Mouse (Mus musculus): Measurements from ENCODE around the gene Zhx3. TPM values are rescaled to one million over a fixed set of nuclear protein-coding genes. Genes with fewer than 3 reads are reported as not detected.

The Zhx3 gene
- total RNA-seq, 1 experiment: 1.3 TPM

DNA sequence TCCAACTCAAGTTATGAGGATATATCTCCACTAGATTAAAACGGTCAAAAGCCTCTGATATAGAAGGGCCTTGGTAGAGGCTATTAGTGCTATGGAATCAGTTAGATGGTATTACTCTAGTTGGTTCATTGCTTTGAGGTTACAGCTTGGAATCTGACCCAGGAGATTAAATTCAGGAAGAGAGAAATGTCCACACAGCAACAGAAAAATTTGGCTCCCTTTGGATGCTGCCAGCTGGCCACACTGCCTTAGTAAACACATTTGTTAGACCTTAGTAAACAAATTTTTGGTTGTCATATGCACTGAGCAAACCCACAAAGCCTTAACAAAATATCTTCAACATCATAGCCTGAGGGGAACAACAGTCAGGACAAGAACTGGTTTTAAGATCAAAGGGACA is 62.0 kb downstream of the Zhx3 start:
- no peak overlapping the region for H3K9ac ChIP-seq (ENCODE audit: insufficient read depth, low read depth, low read length, poor library complexity, severe bottlenecking)
- TF ChIP-seq CHD2 (IDR thresholded peaks at IDR 0.05; ENCODE audit: low read depth, low read length) (no peak), ZNF384 (IDR thresholded peaks at IDR 0.05; ENCODE audit: low read depth, low read length) (no peak), ZC3H11A (IDR thresholded peaks at IDR 0.05; ENCODE audit: borderline replicate concordance, low read depth, low read length) (no peak), HCFC1 (IDR thresholded peaks at IDR 0.05; ENCODE audit: borderline replicate concordance, insufficient read depth, low read length) (no peak), MAFK (IDR thresholded peaks at IDR 0.05; ENCODE audit: insufficient read depth, low read depth, low read length) (no peak)
- DNase-seq (ENCODE audit: low read depth, low spot score): no peak
- in situ Hi-C loops (cut with MboI; ENCODE audit: low sequenced_read_pairs in 2 of 2, unreplicated experiment in 2 of 2): no loop called here
- H3K4me1 ChIP-seq (ENCODE audit: control insufficient read depth in 2 of 2, insufficient read depth in 2 of 2, low read length in 2 of 2, poor library complexity in 1 of 2): no peaks in the 10 kb centered on the region
- H3K27ac ChIP-seq (ENCODE audit: insufficient read depth, low read depth, low read length, poor library complexity, severe bottlenecking): no peak overlapping the region
- no peaks in the 10 kb centered on the region for H3K36me3 ChIP-seq (ENCODE audit: control insufficient read depth, insufficient read depth, low read length, poor library complexity, severe bottlenecking)
- no peak overlapping the region for H3K4me3 ChIP-seq (ENCODE audit: insufficient read depth in 1 of 2, low read depth in 1 of 2, low read length in 2 of 2, poor library complexity in 1 of 2, severe bottlenecking in 1 of 2)
- no peaks in the 10 kb centered on the region for H3K9me3 ChIP-seq (ENCODE audit: control insufficient read depth, insufficient read depth, low read depth, low read length)

DNA sequence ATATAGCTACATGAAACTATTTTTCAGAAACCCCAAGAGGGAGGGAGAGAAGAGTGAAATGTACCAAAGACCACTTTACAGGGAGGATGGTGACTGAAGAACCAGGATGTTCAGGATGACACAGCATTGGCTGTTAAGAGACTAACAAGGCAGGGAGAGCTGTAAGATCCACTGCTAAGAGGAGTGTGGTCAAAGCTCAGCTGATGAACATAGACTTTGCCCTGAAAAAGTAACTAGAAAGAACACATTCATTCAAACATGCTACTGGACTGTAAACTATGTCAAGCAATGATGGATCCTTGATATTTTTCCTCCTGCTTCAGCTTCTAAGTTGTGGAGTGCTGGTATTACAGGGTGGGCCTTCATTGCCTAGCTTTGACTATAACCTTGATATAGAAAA is 62.4 kb downstream of the Zhx3 start:
- no peak for DNase-seq (ENCODE audit: low read depth, low spot score)
- in situ Hi-C loops (cut with MboI; ENCODE audit: low sequenced_read_pairs in 2 of 2, unreplicated experiment in 2 of 2): no loop called here
- H3K4me3 ChIP-seq (ENCODE audit: insufficient read depth in 1 of 2, low read depth in 1 of 2, low read length in 2 of 2, poor library complexity in 1 of 2, severe bottlenecking in 1 of 2): no peak overlapping the region
- H3K9ac ChIP-seq (ENCODE audit: insufficient read depth, low read depth, low read length, poor library complexity, severe bottlenecking): no peak overlapping the region
- H3K4me1 ChIP-seq (ENCODE audit: control insufficient read depth in 2 of 2, insufficient read depth in 2 of 2, low read length in 2 of 2, poor library complexity in 1 of 2): no peaks in the 10 kb centered on the region
- H3K36me3 ChIP-seq (ENCODE audit: control insufficient read depth, insufficient read depth, low read length, poor library complexity, severe bottlenecking): no peaks in the 10 kb centered on the region
- H3K9me3 ChIP-seq (ENCODE audit: control insufficient read depth, insufficient read depth, low read depth, low read length): no peaks in the 10 kb centered on the region
- no peak overlapping the region for H3K27ac ChIP-seq (ENCODE audit: insufficient read depth, low read depth, low read length, poor library complexity, severe bottlenecking)
- TF ChIP-seq ZNF384 (IDR thresholded peaks at IDR 0.05; ENCODE audit: low read depth, low read length): no peak
- no peak for TF ChIP-seq ZC3H11A (IDR thresholded peaks at IDR 0.05; ENCODE audit: borderline replicate concordance, low read depth, low read length)
- no peak for TF ChIP-seq CHD2 (IDR thresholded peaks at IDR 0.05; ENCODE audit: low read depth, low read length)
- no peak for TF ChIP-seq HCFC1 (IDR thresholded peaks at IDR 0.05; ENCODE audit: borderline replicate concordance, insufficient read depth, low read length)
- TF ChIP-seq MAFK (IDR thresholded peaks at IDR 0.05; ENCODE audit: insufficient read depth, low read depth, low read length): no peak

DNA sequence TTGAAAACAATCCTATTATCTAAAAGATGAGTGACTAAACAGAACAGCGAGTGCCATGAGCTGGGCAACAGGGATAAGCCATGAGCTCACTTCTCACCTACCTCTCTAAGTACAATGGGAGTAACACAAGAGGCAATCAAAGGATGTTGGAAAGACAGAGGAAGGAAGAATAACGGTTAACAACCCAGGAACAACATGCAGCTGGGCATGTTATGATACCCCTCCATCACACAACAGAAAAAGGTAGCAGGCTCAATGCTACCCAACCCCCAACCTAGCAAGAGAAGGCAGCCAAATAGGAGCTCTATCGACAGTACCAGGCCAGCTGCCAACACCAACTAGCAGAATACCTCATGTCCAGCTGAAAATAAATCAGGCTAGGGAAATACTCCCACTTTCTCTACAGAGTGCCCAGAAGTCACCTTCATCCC is 66.7 kb downstream of the Zhx3 start:
- Histone ChIP-seq H3K9ac (ENCODE audit: insufficient read depth, low read depth, low read length, poor library complexity, severe bottlenecking) (no peak overlapping the region), H3K27ac (ENCODE audit: insufficient read depth, low read depth, low read length, poor library complexity, severe bottlenecking) (no peak overlapping the region), H3K36me3 (ENCODE audit: control insufficient read depth, insufficient read depth, low read length, poor library complexity, severe bottlenecking) (no peaks in the 10 kb centered on the region), H3K4me3 (ENCODE audit: insufficient read depth in 1 of 2, low read depth in 1 of 2, low read length in 2 of 2, poor library complexity in 1 of 2, severe bottlenecking in 1 of 2) (no peak overlapping the region), H3K4me1 (ENCODE audit: control insufficient read depth in 2 of 2, insufficient read depth in 2 of 2, low read length in 2 of 2, poor library complexity in 1 of 2) (no peaks in the 10 kb centered on the region), H3K9me3 (ENCODE audit: control insufficient read depth, insufficient read depth, low read depth, low read length) (no peaks in the 10 kb centered on the region)
- DNase-seq (ENCODE audit: low read depth, low spot score): no peak
- TF ChIP-seq ZC3H11A (IDR thresholded peaks at IDR 0.05; ENCODE audit: borderline replicate concordance, low read depth, low read length) (no peak), MAFK (IDR thresholded peaks at IDR 0.05; ENCODE audit: insufficient read depth, low read depth, low read length) (no peak), HCFC1 (IDR thresholded peaks at IDR 0.05; ENCODE audit: borderline replicate concordance, insufficient read depth, low read length) (no peak), CHD2 (IDR thresholded peaks at IDR 0.05; ENCODE audit: low read depth, low read length) (no peak), ZNF384 (IDR thresholded peaks at IDR 0.05; ENCODE audit: low read depth, low read length) (no peak)
- in situ Hi-C loops (cut with MboI; ENCODE audit: low sequenced_read_pairs in 2 of 2, unreplicated experiment in 2 of 2): no loop called here

DNA sequence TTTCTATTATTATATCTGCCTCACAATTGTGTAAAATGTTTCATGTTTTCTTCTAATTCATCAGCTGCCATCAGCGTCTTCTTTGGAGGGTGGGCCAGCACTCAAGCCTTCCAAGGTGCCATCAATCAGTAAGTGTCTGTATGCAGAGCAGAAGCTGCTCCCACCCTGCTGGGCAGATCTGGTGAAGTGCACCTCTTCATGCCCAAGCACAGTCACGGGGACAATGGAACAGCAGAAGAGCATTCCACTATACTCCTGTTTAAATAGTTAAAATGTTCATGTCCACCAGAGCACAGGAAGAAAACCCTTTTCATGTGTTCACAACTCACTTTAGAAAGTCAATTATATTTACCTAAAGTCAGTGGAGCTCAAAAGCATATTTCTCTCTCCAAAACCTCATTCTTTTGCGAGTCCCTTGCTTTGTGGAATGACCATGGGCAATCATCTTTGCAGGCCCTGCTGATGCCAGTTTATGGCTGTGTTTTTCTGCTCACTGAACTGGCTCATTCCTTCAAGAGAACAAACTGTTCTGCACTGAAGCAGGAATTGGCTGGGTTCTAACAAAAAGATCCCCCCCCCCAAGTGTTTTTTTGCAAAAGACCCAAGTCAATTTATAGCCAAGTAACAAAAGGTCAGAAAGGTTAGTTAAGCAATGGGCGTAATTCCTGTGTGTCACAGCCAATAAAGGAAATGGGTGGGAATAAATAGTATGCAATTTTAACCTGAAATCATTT is 67.8 kb downstream of the Zhx3 start:
- Histone ChIP-seq H3K4me1 (ENCODE audit: control insufficient read depth in 2 of 2, insufficient read depth in 2 of 2, low read length in 2 of 2, poor library complexity in 1 of 2) (no peaks in the 10 kb centered on the region), H3K36me3 (ENCODE audit: control insufficient read depth, insufficient read depth, low read length, poor library complexity, severe bottlenecking) (no peaks in the 10 kb centered on the region), H3K4me3 (ENCODE audit: insufficient read depth in 1 of 2, low read depth in 1 of 2, low read length in 2 of 2, poor library complexity in 1 of 2, severe bottlenecking in 1 of 2) (no peak overlapping the region), H3K27ac (ENCODE audit: insufficient read depth, low read depth, low read length, poor library complexity, severe bottlenecking) (no peak overlapping the region), H3K9ac (ENCODE audit: insufficient read depth, low read depth, low read length, poor library complexity, severe bottlenecking) (no peak overlapping the region), H3K9me3 (ENCODE audit: control insufficient read depth, insufficient read depth, low read depth, low read length) (no peaks in the 10 kb centered on the region)
- TF ChIP-seq CHD2 (IDR thresholded peaks at IDR 0.05; ENCODE audit: low read depth, low read length) (no peak), ZNF384 (IDR thresholded peaks at IDR 0.05; ENCODE audit: low read depth, low read length) (no peak), ZC3H11A (IDR thresholded peaks at IDR 0.05; ENCODE audit: borderline replicate concordance, low read depth, low read length) (no peak), HCFC1 (IDR thresholded peaks at IDR 0.05; ENCODE audit: borderline replicate concordance, insufficient read depth, low read length) (no peak), MAFK (IDR thresholded peaks at IDR 0.05; ENCODE audit: insufficient read depth, low read depth, low read length) (no peak)
- in situ Hi-C loops (cut with MboI; ENCODE audit: low sequenced_read_pairs in 2 of 2, unreplicated experiment in 2 of 2): no loop called here
- no peak for DNase-seq (ENCODE audit: low read depth, low spot score)
